Mouse (Mus musculus) mature B cell (primary cell): Measurements from ENCODE around the gene Mtch2.
"Not testable (repeated sequence)": the region's sequence is repeated elsewhere in the genome, so short reads cannot be mapped to it uniquely, and the experiment has no call there.

Experiments
- in situ Hi-C: fragments of 300-500 bp; cut with MboI; formaldehyde crosslinking; loops from 2 replicates; pipeline ENCODE4 v1.14.3; 2019

Gene Mtch2

DNA sequence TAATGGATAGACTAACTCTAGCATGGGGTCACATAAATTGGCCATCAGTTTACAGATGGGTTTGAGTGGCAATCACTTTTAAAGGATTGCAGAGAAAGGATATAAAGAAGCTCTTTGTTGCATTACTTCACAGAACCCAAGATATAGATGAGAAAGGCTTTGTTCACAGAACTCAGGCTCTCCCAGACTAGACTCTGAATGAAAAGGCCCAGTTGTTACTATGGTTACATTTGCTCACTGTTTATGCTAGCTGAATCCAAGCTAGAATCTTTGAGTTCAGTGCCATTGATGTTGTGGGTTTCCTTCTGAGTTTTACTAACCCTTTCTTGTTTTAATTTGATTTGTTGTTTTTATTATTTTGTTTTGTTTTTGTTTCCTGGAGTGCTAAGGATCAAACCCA, 17.2 kb downstream of the Mtch2 start:
- in situ Hi-C loops, result no loop called here

DNA sequence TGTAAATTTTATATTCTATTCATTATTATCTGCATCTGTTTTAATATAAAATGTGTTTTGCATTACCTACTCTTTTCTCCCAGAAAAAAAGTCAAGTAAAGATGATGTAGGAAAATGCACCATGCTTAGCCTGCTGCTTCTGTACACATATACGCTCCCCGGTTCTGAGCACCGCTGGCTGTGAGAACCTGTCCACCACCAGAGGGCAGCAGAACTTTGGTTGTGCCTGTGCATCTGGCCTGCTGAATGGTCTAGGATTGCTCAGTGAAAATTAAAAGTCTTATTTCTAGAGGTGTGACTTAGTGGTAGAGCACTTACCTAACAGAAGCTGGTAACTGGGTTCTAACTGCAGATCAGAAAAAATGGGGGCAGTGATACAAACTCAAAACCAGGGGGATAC, 19.6 kb downstream of the Mtch2 start:
- in situ Hi-C loops, result no loop called here

DNA sequence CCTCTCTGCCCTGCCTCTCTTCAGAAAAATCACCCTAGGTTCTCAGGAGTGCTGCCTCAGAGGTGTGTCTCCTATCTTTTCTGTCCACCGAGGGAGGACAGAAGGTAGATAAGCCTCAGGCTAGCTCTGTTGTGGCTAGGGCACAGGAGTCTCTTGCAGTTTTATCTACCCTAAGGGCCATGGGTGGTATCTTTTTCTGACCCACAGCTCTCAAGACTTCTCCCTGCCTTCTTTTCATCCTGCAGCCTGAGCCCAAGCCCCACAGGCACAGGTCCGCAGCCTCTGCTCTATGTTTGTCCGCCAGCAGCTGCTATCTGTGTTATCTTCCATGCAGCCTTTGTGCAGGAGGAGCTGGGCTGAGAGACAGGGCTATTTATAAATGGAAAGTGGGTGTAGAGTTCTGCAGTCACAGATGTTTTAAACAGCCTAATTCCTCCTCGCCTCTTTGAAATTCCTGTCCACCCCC, 23.2 kb downstream of the Mtch2 start:
- in situ Hi-C loops, result no loop called here

DNA sequence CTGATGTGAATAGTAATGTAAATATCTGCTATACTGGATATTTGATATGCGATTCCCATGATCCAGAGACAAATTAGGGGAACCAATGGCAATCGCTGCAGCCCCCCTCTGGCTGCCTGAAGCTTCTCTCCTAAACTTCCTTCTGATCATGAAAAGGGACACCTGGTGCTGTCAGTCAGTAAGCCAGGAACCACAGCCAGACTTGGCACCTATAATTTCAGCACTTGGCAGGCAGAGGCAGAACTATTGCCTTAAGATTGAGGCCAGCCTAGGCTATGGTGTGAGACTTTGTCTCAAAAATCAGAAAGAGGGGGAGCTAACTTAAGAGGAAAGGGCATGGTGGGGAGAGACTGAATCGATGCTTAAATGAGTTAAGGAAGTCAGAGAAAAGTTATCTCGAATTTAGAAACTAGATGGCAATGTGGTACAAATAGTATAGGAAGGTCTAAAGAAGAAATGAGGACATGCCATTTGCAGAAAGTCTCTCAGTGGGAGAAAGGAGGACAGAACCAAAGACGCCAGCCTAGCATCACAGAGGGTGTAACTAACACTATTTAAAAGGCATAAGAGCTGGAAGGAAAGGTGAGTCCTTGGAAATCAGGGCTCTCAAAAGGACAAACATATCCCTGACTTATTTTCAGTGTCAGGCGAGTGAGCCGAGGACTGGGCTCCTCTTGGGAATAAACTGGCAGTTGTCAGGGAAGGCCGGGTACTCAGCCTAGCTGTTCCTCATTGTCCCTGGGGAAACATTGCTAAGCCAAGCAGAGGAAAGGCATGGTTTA, 24.4 kb downstream of the Mtch2 start:
- in situ Hi-C loops, result no loop called here

DNA sequence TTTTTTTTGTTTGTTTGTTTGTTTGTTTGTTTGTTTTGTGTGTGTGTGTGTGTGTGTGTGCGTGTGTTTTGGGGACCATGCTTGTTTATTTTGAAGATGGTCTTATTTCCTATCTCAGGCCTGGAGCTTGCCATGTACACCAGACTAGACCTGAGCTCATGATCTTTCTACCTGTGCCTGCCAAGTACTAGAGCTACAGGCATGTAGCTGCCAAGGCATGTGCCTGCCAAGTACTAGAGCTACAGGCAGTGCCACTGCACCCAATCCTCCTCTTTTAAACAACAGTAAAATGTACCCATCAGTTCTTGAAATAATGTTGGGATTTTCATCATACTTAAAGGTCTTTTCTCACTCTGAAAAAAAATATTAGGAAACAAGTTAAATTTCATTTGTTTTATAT, 27.1 kb downstream of the Mtch2 start:
- in situ Hi-C loops, result no loop called here

DNA sequence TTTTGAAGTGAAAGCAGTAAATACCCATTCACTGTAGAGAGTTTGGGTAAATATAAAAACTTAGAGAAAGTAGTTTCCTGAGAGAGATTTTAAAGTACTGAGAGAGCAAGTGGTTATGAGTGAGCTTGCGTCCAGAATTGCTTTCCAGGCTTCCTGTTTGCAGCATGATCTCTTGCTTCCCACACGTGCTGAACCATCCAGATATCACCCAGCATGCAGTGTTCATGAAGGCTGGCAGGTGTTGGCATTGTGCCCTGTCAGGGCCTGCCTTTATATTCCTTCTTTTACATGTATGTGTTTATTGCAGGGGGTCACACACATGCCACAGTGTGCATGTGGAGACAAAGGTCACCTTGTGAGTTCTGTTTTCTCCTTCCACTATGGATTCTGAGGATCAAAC, 28.3 kb downstream of the Mtch2 start:
- in situ Hi-C loops, result no loop called here

DNA sequence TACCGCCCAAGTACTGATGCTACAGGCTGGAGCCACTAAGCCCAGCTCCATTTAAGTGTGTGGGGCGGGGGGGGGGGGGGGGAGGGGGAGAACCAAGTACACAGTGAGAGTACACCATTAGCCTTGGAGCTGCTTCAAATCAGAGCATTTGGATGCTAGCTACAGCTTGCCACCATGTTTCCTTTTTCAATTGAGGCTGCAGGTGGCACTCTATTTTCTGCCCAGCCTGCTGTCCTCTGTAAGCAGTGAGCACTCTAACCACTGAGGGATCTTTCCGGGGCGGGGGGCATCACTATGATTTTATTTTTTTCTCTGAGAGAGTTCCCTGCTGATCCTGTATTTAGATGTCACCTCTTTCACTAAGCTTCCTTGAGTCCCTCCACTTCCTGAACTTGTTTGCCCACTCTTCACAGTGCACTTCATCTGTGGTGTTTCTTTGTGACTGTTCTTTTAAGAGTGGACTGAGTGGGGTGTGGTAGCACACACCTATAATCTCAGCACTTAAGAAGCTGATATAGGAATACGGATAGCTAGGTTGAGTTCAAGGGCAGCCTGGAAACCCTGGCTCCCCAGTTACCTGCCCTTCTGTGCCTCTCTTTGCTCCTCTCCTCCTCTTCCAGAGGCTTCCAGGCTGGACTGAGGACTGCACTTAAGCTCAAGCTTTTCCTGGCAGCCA, 30.8 kb downstream of the Mtch2 start:
- in situ Hi-C loops, result no loop called here

DNA sequence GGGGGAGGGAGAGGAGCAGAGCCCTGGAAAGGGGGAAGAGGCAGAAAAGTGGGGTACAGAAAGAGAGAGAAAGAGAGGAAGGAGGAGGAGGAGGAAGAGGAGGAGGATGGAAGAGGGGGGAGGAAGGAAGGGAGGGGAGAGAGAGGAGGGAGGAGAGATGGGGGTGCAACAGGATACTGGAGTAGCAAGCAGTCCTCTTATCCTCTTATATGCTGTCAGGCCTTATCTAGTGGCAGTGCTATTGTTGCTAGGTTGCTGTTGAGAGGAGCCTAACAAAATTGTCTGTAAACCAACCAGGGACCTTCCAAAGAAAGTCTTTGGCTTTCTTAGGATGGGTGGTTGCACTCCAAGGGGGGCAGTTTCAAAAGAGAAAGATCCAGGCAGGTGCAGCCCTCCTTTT, 32.5 kb downstream of the Mtch2 start:
- in situ Hi-C loops, result no loop called here

DNA sequence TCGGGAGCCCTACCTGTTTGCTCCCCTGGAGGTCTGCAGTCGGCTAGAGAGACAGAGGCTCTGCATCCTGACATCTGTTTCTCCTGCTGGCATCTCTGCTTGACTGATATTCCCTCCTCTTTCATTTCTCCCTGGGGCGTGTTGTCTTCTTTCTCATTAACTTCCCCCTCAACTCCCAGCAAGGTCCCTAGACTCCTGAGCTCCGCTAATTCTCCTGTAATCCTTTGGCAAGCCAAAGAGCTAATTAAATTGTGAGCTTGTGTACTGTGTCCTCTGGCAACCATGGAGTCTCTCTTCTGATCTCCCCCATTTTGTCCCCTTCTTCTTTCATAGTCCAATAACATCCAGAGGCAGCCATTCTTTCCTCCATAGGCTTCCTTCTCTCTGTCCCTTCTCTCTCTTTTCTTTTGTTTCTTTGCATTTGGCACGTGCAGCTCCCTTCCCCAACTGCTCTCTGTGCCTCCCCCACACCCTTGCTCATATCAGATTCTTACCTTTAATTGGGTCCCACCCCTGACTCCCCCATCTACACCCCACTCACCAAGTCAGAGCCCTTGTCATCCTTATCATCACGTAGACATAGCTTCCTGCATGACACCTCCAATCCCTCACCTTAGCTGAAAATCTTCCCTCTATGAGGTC, 33.3 kb downstream of the Mtch2 start:
- in situ Hi-C loops, result no loop called here

DNA sequence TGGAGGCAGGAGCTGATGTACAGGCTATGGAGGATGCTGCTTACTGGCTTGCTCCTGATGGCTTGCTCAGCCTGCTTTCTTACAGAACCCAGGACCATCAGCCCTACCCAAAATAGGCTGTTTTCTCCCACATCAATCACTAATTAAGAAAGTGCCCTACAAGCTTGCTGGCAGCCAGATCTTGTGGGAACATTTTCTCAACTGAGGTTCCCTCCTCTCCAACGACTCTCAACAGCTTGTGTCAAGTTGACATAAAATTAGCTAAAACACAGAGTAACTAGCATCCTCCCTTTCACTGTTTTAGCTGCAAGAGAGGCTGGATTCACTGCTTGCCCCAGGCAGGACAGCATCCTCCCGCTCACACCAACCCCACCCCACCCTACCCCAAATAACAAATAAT, 34.9 kb downstream of the Mtch2 start:
- in situ Hi-C loops, result no loop called here

DNA sequence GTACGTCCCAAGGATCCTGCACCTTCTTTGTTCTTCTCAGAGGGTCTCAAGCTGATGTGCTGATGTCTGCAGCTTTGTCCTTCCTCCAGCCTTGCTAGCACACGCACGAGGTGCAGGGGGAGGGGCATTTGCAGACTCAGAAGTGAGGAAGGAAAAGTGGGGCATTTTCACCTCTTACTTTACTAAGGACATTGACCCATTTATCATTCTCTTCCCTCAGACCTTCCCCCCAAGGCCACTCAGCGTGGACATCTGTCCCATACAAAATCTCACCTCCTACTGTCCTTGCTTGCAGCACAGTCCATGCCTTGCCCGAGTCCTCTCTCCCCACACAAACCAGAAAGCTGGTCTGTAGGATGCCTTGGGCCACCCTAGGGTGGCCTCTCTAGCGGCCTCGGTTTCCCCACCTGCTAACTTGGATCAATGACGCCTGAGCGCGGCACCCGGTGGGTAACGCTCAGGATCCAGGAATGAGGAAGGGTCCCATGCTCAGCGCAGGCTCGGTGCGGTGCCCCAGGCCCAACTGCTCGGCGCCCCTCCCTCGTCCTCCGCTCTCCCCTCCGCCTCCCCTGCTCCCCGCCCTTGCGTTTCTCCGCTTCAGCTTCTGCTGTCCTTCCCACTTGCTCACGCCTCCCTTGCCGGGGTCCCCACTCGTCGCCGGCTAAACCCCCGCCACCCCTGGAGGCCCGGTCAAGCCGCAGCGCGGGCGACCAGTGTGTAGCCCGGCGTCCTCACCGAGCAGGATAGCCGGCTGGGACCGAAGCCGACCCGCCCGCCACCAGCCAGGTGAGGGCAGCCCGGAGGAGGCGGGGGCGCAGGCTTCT, 38.5 kb downstream of the Mtch2 start, which contains the start of gene C1qtnf4:
Gene C1qtnf4 (plus strand): TSS at position 643 of the 824 bp plus-strand sequence.
- in situ Hi-C loops, result no loop called here

DNA sequence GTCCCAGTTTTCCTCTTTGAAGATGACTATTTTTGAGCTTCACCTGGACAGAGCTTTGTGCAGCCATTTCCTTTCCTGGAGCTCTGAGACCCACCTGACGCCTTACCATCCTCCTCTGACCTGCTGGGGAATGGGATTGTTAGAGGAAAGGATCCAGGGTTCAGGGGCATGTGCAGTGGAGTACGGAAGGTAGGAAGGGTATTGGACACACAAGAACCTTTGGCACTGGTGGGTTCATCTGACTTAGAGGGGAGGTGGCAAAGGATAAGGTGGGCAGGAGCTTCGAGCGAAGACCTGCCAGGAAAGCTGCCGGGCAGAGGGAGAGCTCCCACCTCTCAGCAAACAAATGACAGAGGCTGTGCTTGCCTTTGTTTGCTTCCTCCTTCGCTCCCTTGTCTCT, 39.5 kb downstream of the Mtch2 start:
- in situ Hi-C loops, result no loop called here

DNA sequence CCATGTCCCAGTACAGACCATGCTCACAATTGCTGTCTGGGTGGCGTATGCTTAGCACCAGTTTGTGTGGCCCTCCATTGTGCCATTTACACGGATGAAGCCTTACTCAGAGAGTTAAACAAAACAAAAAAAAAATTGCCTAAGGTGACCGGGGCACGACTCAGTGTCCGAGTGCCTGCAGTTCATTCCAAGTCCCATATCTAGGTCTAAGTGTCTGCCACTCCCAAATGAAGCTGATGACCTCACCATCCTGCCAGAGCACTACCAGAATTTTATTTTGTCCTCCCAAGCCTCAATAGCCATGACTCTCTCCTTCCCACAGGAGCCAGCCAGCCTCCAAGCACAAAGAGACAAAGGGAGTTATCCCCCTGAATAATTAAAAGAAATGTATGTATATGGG, 40.7 kb downstream of the Mtch2 start:
- in situ Hi-C loops, result no loop called here

DNA sequence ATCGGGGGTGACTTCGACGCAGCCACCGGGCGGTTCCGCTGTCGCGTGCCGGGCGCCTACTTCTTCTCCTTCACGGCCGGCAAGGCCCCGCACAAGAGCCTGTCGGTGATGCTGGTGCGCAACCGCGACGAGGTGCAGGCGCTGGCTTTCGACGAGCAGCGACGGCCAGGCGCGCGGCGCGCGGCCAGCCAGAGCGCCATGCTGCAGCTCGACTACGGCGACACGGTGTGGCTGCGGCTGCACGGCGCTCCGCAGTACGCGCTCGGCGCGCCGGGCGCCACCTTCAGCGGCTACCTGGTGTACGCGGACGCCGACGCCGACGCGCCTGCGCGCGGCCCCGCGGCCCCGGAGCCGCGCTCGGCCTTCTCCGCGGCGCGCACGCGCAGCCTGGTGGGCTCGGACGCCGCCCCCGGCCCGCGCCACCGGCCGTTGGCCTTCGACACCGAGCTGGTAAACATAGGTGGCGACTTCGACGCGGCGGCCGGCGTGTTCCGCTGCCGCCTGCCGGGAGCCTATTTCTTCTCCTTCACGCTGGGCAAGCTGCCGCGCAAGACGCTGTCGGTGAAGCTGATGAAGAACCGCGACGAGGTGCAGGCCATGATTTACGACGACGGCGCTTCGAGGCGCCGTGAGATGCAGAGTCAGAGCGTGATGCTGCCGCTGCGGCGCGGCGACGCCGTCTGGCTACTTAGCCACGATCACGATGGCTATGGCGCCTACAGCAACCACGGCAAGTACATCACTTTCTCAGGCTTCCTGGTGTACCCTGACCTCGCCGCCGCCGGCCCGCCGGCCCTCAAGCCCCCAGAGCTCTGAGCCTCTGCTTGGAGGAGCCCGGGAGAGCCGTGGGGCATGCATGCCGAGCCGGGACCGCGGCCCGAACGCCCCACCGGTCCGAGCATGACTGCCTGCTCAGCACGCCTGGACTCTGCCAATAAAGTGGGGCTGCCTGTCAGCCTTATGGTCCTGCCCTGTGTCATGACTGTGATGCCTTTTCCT, 42.9 kb downstream of the Mtch2 start:
- in situ Hi-C loops, result no loop called here

DNA sequence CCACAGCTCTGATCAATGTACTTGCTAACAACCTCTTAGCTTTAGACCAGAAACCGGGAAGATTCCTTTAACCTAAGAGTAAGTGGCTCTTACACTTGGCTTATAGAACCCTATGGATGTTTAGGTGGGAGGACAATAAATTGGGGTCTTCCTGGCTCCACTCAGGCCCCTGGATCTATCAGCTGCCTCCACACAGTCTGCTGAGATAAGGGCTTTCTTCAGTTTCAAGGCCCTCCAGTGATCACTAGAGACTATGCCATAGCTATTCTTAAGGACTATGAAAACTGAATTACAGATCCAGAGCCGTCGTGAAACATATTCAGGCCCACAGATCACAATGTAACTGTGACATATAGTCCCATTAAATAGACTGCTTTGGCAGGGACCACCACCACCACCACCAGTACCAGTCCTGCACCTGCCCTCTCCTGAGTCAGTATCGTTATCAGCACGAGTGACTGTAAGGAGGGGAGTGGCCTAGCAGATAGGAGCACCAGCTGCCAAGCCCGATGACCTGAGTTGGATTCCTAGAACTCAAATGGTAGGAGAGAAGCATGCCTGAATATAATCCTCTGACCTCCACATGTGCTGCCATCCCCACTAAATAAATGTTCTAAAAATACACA, 46.8 kb downstream of the Mtch2 start:
- in situ Hi-C loops, result no loop called here

DNA sequence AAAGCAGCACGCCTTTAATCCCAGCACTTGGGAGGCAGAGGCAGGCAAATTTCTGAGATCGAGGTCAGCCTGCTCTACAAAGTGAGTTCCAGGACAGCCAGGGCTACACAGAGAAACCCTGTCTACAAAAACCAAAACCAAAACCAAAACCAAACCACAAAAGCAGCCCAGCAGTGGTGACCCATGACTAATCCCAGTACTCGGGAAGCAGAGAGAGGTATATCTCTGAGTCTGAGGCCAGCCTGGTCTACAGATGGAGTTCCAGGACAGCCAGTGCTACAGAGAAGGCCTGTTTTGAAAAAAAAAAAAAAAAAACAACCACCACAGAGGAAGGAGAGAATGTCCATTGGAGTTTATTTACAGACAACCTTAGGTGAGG, 47.3 kb downstream of the Mtch2 start:
- in situ Hi-C loops, result not testable (repeated sequence)

DNA sequence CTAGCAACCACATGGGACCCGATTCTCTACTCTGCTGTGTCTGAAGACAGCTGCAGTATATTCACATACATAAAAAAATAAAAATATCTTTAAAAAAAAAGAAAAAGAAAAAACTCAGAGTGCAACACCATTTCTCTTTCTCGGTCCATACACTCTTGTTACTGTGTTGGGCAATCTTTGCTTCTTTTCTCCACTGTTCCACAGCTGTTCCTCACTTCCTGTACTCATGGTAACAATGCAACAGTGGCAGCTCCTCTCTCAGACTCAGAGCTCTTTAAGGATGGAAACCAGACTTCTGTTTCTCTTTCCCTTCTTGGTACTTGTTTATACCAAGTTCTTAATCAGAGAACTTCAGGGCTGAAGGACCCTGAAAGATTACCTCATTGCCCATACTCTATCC, 56.4 kb downstream of the Mtch2 start:
- in situ Hi-C loops, result no loop called here

DNA sequence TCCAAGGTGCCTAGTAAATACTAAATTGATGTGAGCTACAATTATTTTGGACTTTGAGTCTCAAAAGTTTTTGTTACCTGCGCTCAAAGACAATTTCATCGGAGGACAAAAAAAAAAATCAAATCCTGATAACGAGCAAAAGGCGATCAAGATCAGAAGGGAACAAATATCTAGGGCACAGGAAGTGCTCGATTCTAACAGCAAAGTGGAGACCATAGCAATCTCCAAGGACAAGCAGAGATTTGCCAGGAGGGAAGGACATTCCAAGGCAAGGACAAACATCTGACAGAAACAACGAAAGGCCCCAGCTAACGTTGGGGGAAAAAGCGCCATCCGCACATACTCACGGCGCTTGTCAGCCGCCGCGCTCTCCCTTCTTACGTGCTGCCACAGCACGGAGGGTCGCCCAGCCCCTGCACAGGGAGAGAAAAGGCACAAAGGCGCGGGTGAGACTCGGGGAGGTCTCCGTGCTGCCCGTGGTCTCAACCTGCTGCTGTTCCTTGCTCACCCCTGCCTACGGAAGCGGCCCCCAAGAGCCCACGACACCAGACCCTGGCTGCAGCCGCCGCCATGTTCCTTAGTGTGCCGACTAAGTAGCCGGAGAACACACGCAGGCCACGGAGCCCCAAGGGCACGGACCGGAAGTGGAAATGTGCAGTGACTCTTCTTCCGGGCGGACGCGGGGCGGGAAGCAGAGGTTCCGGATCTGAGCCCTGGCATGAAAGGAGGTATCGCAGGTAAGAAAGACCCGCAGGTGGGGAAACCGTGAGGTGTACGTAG, 57.3 kb downstream of the Mtch2 start, which contains the start of the genes Kbtbd4 and Ndufs3:
Gene Kbtbd4 (plus strand): TSS at position 665 of the 780 bp plus-strand sequence.
Gene Ndufs3 (minus strand): TSS at position 752 of the 780 bp plus-strand sequence.
- in situ Hi-C loops, result no loop called here

DNA sequence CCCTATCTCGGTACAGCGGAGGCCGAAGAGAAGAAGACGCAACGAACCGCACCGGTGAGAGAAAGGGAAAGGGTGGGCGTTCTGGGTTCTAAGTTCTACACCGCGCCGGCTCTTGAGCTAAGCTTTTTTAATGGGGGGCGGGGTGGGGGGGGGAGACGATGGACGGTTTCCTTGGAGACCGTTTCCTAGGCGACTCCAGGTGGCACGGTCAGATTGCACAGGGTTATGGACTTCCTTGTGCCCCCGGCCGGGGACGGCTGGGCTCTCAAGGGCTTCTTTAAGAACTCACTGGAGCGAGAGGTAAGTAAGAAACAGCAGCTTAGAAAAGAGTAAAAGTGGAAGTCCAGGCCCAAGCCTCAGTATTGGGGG, 57.9 kb downstream of the Mtch2 start:
- in situ Hi-C loops, result no loop called here
